Mouse (Mus musculus) testis, postnatal 14 days (tissue): Measurements from ENCODE around the gene Dock4.

ENCODE experiments used
- DNase-seq: peaks from one replicate; pipeline ENCODE4 v3.0.0; 2021; ENCODE audit warnings: low spot score

Gene Dock4

DNA sequence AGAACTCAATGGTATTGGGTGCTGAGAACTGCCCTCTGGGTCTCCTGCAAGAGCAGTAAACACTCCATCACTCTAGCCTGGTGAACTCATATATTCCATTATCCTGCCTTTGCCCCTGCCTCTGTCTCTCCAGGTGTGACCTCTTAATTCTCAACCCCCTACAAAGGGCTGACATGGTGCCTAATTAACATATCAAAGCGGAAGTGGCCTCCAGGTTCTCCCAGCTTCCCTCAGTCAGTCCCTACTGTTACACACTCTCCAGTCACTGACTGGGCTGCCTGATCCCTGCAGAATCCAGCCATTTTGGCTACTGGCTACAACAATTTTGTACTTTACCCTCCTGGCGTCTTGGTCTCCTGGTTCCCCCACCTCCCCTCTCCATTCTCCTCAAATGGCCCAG is 441.7 kb downstream of the Dock4 start:
- no peak for DNase-seq

GRCm38 (mm10) chr12:40888261-40888791 is 442.6 kb downstream of the Dock4 start:
- no peak for DNase-seq

GRCm38 (mm10) chr12:40888829-40889228 is 443.1 kb downstream of the Dock4 start:
- DNase-seq = no peak

GRCm38 (mm10) chr12:40889534-40889933 is 443.8 kb downstream of the Dock4 start:
- no peak for DNase-seq

- DNase-seq = no peak
Observed at GRCm38 (mm10) chr12:40891168-40891567, 445.4 kb downstream of the Dock4 start.

DNA sequence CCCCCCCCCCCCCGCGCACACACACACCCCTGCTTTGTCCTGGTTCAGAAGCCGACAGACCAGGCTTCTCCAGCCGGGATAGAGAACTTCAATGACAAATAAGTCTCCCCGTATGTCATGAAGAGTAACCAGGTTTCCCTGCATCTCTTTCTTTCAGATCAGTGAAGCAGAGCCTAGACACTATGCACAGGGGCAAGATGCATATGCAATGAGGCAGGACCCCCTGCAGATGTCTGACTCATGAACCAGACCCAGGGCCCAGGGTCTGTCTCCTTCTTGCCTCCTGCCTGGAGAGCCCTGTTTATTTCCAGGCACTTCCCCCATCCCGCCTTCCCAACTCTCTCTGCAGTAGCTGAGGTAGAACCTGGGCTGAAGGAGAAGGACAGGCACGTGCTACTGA is 448.0 kb downstream of the Dock4 start:
- no peak for DNase-seq

GRCm38 (mm10) chr12:40894695-40895094 is 448.9 kb downstream of the Dock4 start:
- no peak for DNase-seq
